In the genomic region with DNA sequence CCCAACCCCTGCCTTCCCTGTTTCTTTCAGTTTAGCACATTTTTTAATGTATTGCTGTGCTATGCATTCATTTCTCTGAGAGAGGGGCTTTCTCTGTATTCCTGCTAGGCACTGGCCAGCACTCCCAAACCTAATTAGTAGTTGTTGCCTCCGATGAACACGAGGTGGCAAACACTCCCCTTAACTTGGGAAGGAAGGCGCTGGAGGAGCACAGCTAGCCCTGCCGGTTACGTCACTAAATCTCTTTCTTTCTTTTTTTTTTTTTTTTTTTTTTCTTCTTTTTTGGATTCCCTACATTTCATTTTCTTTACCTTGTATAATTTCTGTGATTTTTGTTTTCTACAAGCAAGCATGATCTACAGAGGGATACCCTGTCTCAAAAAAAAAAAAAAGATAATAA, we compare ENCODE assay signal across 8 mouse cellular contexts. TPM values are rescaled to one million over a fixed set of nuclear protein-coding genes. Genes with fewer than 3 reads are reported as not detected.
DNase-seq lines count a peak whose midpoint lies in the region; ATAC-seq and TF ChIP-seq lines count a peak whose summit lies in the region.

No protein-coding gene starts in this region.

- 6% methylated on average over 5 of the region's 5 CpGs for WGBS in intestine, postnatal 0 days
- 2% methylated on average over 5 of the region's 5 CpGs for WGBS in lung, embryonic 15.5 days
- WGBS in stomach, postnatal 0 days, result 5% methylated on average over 5 of the region's 5 CpGs

- H3K9ac ChIP-seq in intestine, postnatal 0 days (ENCODE audit: low read depth, low read length), result no peak overlapping the region
- H3K9ac ChIP-seq in lung, embryonic 15.5 days, result no peak overlapping the region
- H3K9ac ChIP-seq in stomach, postnatal 0 days (ENCODE audit: low read length), result no peak overlapping the region

- H3K4me3 ChIP-seq in intestine, postnatal 0 days (ENCODE audit: low read depth, low read length), result no peak overlapping the region
- no peak overlapping the region for H3K4me3 ChIP-seq in lung, embryonic 15.5 days
- no peak overlapping the region for H3K4me3 ChIP-seq in stomach, postnatal 0 days (ENCODE audit: low read depth, low read length)

- H3K27me3 ChIP-seq in intestine, postnatal 0 days (replicated peaks; ENCODE audit: control insufficient read depth, insufficient read depth, low read length), result no peaks in the 10 kb centered on the region
- no peaks in the 10 kb centered on the region for H3K27me3 ChIP-seq in lung, embryonic 15.5 days
- H3K27me3 ChIP-seq in stomach, postnatal 0 days (ENCODE audit: control insufficient read depth, insufficient read depth, low read length), result no peaks in the 10 kb centered on the region

- ATAC-seq in intestine, postnatal 0 days, result 0 out of 2 replicates have a peak, but pooled peaks have one; percentile 44
- no peak for ATAC-seq in lung, embryonic 15.5 days (ENCODE audit: borderline replicate concordance, extremely low read depth, low FRiP score, low TSS enrichment)
- peak; percentile 73 for ATAC-seq in stomach, postnatal 0 days (ENCODE audit: low FRiP score, low TSS enrichment)

- TF ChIP-seq POLR2A in brain, embryonic 14.5 days (IDR thresholded peaks at IDR 0.05; ENCODE audit: borderline replicate concordance, extremely low read depth, insufficient read depth, insufficient read length, poor library complexity, severe bottlenecking), result no peak

- no peak overlapping the region for H3K27ac ChIP-seq in intestine, postnatal 0 days (ENCODE audit: low read depth, low read length)
- peak overlapping the region; percentile 67 for H3K27ac ChIP-seq in lung, embryonic 15.5 days
- H3K27ac ChIP-seq in stomach, postnatal 0 days (replicated peaks), result no peak overlapping the region

- TF ChIP-seq CTCF in brain, embryonic 14.5 days (IDR thresholded peaks at IDR 0.05; ENCODE audit: borderline replicate concordance, extremely low read depth, insufficient read depth, insufficient read length), result peak; percentile 68
- TF ChIP-seq CTCF in intestine, postnatal 0 days (IDR thresholded peaks at IDR 0.05; ENCODE audit: low read depth), result peak; percentile 74
- peak; percentile 85 for TF ChIP-seq CTCF in stomach, postnatal 0 days (IDR thresholded peaks at IDR 0.05; ENCODE audit: low read depth)

- H3K36me3 ChIP-seq in intestine, postnatal 0 days (ENCODE audit: control insufficient read depth, insufficient read depth), result no peaks in the 10 kb centered on the region
- no peaks in the 10 kb centered on the region for H3K36me3 ChIP-seq in lung, embryonic 15.5 days
- no peaks in the 10 kb centered on the region for H3K36me3 ChIP-seq in stomach, postnatal 0 days (ENCODE audit: control insufficient read depth, insufficient read depth, low read length)

- H3K9me3 ChIP-seq in intestine, postnatal 0 days (ENCODE audit: control insufficient read depth), result no peaks in the 10 kb centered on the region
- no peaks in the 10 kb centered on the region for H3K9me3 ChIP-seq in lung, embryonic 15.5 days
- H3K9me3 ChIP-seq in stomach, postnatal 0 days (ENCODE audit: control insufficient read depth, low read length), result no peaks in the 10 kb centered on the region

- peak; percentile 59 for DNase-seq in adrenal gland, postnatal 14 days
- no peak for DNase-seq in adrenal gland, adult 18-20 months (ENCODE audit: low spot score in 2 of 2)
- DNase-seq in left cerebral cortex, adult 18-20 months (ENCODE audit: low spot score in 2 of 2), result peak; percentile 9 to 19
- DNase-seq in left cerebral cortex, adult 8-10 months (ENCODE audit: low spot score in 2 of 2), result no peak
- peak; percentile 83 for DNase-seq in brain, embryonic 14.5 days (ENCODE audit: low read depth)
- DNase-seq in stomach, postnatal 0 days (ENCODE audit: low spot score), result peak; percentile 50

- H3K4me2 ChIP-seq in intestine, postnatal 0 days (replicated peaks; ENCODE audit: low read depth), result no peak overlapping the region
- H3K4me2 ChIP-seq in lung, embryonic 15.5 days, result 0 out of 2 replicates have a peak overlapping the region, but pooled peaks have one; percentile 0
- no peak overlapping the region for H3K4me2 ChIP-seq in stomach, postnatal 0 days (replicated peaks; ENCODE audit: low read depth)

- TF ChIP-seq EP300 in stomach, postnatal 0 days (optimal IDR thresholded peaks at IDR 0.05), result no peak

- H3K4me1 ChIP-seq in intestine, postnatal 0 days (replicated peaks; ENCODE audit: control insufficient read depth, insufficient read depth, low read length), result peaks cover under 1% of the 10 kb centered on the region; the same call in 1 of the 2 replicates
- peaks cover 41% of the 10 kb centered on the region for H3K4me1 ChIP-seq in lung, embryonic 15.5 days
- H3K4me1 ChIP-seq in stomach, postnatal 0 days (replicated peaks; ENCODE audit: control insufficient read depth, insufficient read depth), result no peaks in the 10 kb centered on the region

RNA-seq across cellular contexts. Expression of gene BC017158, which starts 6.9 kb away (rescaled TPM):
- total RNA-seq in adrenal gland, postnatal 14 days (2021), result 25.9 and 26.3 TPM in 2 replicates
- total RNA-seq in adrenal gland, adult 18-20 months (2021), result 10 to 100 TPM; 26.6 to 31.4 TPM
- total RNA-seq in left cerebral cortex, adult 18-20 months (2021), result 10 to 100 TPM; 25.6 to 27.6 TPM
- 10 to 100 TPM; 25.7 to 29.4 (median 28.9) TPM for total RNA-seq in left cerebral cortex, adult 8-10 months (2022)
- polyA plus RNA-seq in brain, embryonic 14.5 days (2012; rRNA removed), result 27.6 and 34.2 TPM in 2 replicates
- 32.6 and 34.7 TPM in 2 replicates for polyA plus RNA-seq in intestine, postnatal 0 days (2015; fragmentation: Nextera tagmentation; extraction: Ambion mirVana)
- polyA plus RNA-seq in lung, embryonic 15.5 days (2015; fragmentation: Nextera tagmentation; extraction: Ambion mirVana), result 31.3 and 38.6 TPM in 2 replicates
- 17.0 and 19.4 TPM in 2 replicates for polyA plus RNA-seq in stomach, postnatal 0 days (2015; fragmentation: Nextera tagmentation; extraction: Ambion mirVana)

RNA-seq across cellular contexts. Expression of gene Slc5a2, which starts 39.5 kb away (rescaled TPM):
- total RNA-seq in adrenal gland, postnatal 14 days (2021), result not detected in 2 replicates
- 1 to 10 TPM in 1 of 2 experiments, not detected in 1; 1.3 TPM for total RNA-seq in adrenal gland, adult 18-20 months (2021)
- not detected for total RNA-seq in left cerebral cortex, adult 18-20 months (2021)
- not detected for total RNA-seq in left cerebral cortex, adult 8-10 months (2022)
- polyA plus RNA-seq in brain, embryonic 14.5 days (2012; rRNA removed), result 0.04 TPM in 1 of 2 replicates, not detected in the other
- polyA plus RNA-seq in intestine, postnatal 0 days (2015; fragmentation: Nextera tagmentation; extraction: Ambion mirVana), result not detected in 2 replicates
- polyA plus RNA-seq in lung, embryonic 15.5 days (2015; fragmentation: Nextera tagmentation; extraction: Ambion mirVana), result 0.15 and 0.19 TPM in 2 replicates
- 0.63 and 1.0 TPM in 2 replicates for polyA plus RNA-seq in stomach, postnatal 0 days (2015; fragmentation: Nextera tagmentation; extraction: Ambion mirVana)

RNA-seq across cellular contexts. Expression of gene Tgfb1i1, which starts 58.3 kb away (rescaled TPM):
- total RNA-seq in adrenal gland, postnatal 14 days (2021), result 30.0 and 32.3 TPM in 2 replicates
- total RNA-seq in adrenal gland, adult 18-20 months (2021), result 10 to 100 TPM; 19.0 to 30.6 TPM
- total RNA-seq in left cerebral cortex, adult 18-20 months (2021), result 10 to 100 TPM; 21.6 to 22.8 TPM
- 10 to 100 TPM; 16.0 to 17.2 (median 16.5) TPM for total RNA-seq in left cerebral cortex, adult 8-10 months (2022)
- polyA plus RNA-seq in brain, embryonic 14.5 days (2012; rRNA removed), result 10.4 and 21.3 TPM in 2 replicates
- 111 and 113 TPM in 2 replicates for polyA plus RNA-seq in intestine, postnatal 0 days (2015; fragmentation: Nextera tagmentation; extraction: Ambion mirVana)
- polyA plus RNA-seq in lung, embryonic 15.5 days (2015; fragmentation: Nextera tagmentation; extraction: Ambion mirVana), result 173 and 178 TPM in 2 replicates
- 167 and 178 TPM in 2 replicates for polyA plus RNA-seq in stomach, postnatal 0 days (2015; fragmentation: Nextera tagmentation; extraction: Ambion mirVana)

Comparison
In these comparisons a context has a peak if more than half of its experiments do, and no peak if none do; other contexts are left out.
1. DNase-seq: peak in adrenal gland, postnatal 14 days (single experiment), left cerebral cortex, adult 18-20 months (2 of 2), brain, embryonic 14.5 days (single experiment) and stomach, postnatal 0 days (single experiment); none in adrenal gland, adult 18-20 months (0 of 2) and left cerebral cortex, adult 8-10 months (0 of 2).
2. Peak in every context shown above with its lines, with median percentiles within 50 percentile points of each other: CTCF ChIP-seq.